Mouse (Mus musculus) hindbrain, embryonic 16.5 days (tissue): ENCODE measurements around the gene Bahd1. TPM values are rescaled to one million over a fixed set of nuclear protein-coding genes. Genes with fewer than 3 reads are reported as not detected.

Experiments
- ATAC-seq: fragments of 200-750 bp; cut with Nextera tagmentation; 2 replicates; pipeline ENCODE4 v1.8.0; 2017; ENCODE audit warnings: moderate TSS enrichment, moderate library complexity
- H3K27ac ChIP-seq: fragments of 300-500 bp; sonication (generic); 2 replicates; pipeline ENCODE4 v1.5.1; 2014; ENCODE audit warnings: low read depth, mild to moderate bottlenecking, control low read depth, low read length, moderate library complexity
- H3K27me3 ChIP-seq: fragments of 300-500 bp; sonication (generic); replicated peaks from 2 replicates; pipeline ENCODE4 v1.6.1; 2014; ENCODE audit warnings: low read length; ENCODE audit not compliant: control insufficient read depth, insufficient read depth
- H3K36me3 ChIP-seq: fragments of 300-500 bp; sonication (generic); 2 replicates; pipeline ENCODE4 v1.6.1; 2014; ENCODE audit warnings: mild to moderate bottlenecking, low read length, moderate library complexity, mixed read lengths; ENCODE audit not compliant: control insufficient read depth, insufficient read depth
- H3K4me1 ChIP-seq: fragments of 300-500 bp; sonication (generic); 2 replicates; pipeline ENCODE4 v1.6.1; 2014; ENCODE audit warnings: low read depth, low read length; ENCODE audit not compliant: control insufficient read depth, insufficient read depth
- H3K4me2 ChIP-seq: fragments of 300-500 bp; sonication (generic); 2 replicates; pipeline ENCODE4 v1.6.1; 2014; ENCODE audit warnings: mild to moderate bottlenecking, low read length, control low read depth, moderate library complexity
- H3K4me3 ChIP-seq: fragments of 300-500 bp; sonication (generic); 2 replicates; pipeline ENCODE4 v1.5.1; 2014; ENCODE audit warnings: mild to moderate bottlenecking, low read length, control low read depth, moderate library complexity
- H3K9ac ChIP-seq: fragments of 300-500 bp; sonication (generic); 2 replicates; pipeline ENCODE4 v1.6.1; 2014; ENCODE audit warnings: low read depth, mild to moderate bottlenecking, control low read depth, low read length, moderate library complexity
- H3K9me3 ChIP-seq: fragments of 300-500 bp; sonication (generic); 2 replicates; pipeline ENCODE4 v1.6.1; 2014; ENCODE audit warnings: mild to moderate bottlenecking, low read length, moderate library complexity; ENCODE audit not compliant: control insufficient read depth
- WGBS: fragments of 180-500 bp; shearing (Covaris S2); extraction: QIAGEN DNeasy Blood & Tissue Kit; methylation state at CpG from one replicate; pipeline ENCODE4 v1.1.7; 2014; 5-methylcytosine and 5-hydroxymethylcytosine counted together
- polyA plus RNA-seq: library from polyadenylated mRNA; unstranded; fragments of >200 nt; fragmentation: Nextera tagmentation; extraction: Ambion mirVana; gene quantifications from 2 replicates; pipeline ENCODE4 v1.2.1, GENCODE M21; 2015

The Bahd1 gene
- polyA plus RNA-seq, 1 experiment from 2014 or later: 6.2 TPM

DNA sequence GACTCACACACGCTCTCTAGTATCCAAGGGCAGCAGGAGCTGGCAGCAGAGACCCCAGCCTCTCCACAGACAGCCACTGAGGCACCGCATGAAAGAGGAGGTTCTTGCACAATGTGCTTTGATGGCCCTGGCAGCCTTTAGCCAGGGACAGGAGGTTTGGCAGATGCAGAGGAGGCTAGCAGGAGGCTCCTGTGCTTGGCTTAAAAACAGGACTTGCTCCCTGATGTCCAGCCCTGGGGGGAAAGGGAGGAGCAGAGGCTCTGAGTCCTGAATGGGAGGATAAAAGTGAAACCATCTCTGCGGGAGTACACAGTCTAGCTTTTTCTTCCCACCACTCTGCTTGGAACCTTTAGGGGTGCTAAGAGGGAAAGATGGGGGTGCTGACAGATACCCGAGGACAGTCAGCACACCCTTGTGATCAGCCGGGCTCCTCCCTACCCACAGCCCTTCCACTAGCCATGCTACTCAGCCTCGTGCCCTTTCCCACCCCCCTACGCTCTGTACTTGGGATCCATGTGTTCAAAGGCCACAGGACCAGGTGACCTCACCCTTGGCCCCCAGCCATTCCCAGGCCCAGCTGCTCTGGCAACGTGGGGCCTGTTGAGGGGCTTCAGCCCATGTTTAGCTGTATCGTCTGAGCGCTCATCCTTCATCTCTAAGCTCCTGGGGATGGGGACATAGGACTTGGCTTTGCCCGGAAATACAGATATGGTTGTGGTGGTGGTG, 13.5 kb downstream of the Bahd1 start:
- peak; percentile 23; the same call in 1 of the 2 replicates for ATAC-seq
- no peak overlapping the region for H3K9ac ChIP-seq
- WGBS: 50% methylated on average over 11 of the region's 11 CpGs

DNA sequence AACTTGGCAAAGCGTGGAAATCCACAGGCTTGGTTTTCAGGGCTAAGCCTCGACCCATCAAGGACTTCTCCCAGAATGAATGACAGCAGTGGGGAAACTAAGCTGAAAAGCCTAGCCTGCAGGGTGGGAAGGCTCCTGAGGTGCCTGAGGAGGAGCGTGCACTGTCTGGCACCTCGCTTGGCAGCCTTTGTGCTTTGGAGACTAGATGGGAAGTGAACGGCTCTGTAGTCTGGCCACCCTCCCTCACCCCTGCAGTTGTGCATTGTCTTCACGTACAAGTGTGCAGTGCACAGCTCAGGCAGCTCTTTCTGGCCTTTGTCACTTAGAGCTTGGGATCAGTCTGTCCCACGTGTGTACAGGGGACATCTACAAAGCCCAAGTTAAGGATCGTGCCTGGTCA, 14.5 kb downstream of the Bahd1 start:
- H3K27me3 ChIP-seq: no peaks in the 10 kb centered on the region
- H3K4me1 ChIP-seq: peaks cover 18% of the 10 kb centered on the region
- no peak overlapping the region for H3K9ac ChIP-seq
- no peak overlapping the region for H3K4me3 ChIP-seq
- no peaks in the 10 kb centered on the region for H3K9me3 ChIP-seq
- peaks cover 6% of the 10 kb centered on the region; the same call in 1 of the 2 replicates for H3K36me3 ChIP-seq
- peak; percentile 31 for ATAC-seq
- no peak overlapping the region for H3K4me2 ChIP-seq
- WGBS: 28% methylated on average over 8 of the region's 8 CpGs
- H3K27ac ChIP-seq: no peak overlapping the region

More for the DNA sequence above, 13.5 kb downstream of the Bahd1 start:
- no peak overlapping the region for H3K4me3 ChIP-seq
- H3K27ac ChIP-seq: no peak overlapping the region
- H3K27me3 ChIP-seq: no peaks in the 10 kb centered on the region
- peaks cover 18% of the 10 kb centered on the region for H3K4me1 ChIP-seq
- H3K36me3 ChIP-seq: peaks cover 6% of the 10 kb centered on the region; the same call in 1 of the 2 replicates
- H3K4me2 ChIP-seq: no peak overlapping the region; the same call in 1 of the 2 replicates
- H3K9me3 ChIP-seq: no peaks in the 10 kb centered on the region

DNA sequence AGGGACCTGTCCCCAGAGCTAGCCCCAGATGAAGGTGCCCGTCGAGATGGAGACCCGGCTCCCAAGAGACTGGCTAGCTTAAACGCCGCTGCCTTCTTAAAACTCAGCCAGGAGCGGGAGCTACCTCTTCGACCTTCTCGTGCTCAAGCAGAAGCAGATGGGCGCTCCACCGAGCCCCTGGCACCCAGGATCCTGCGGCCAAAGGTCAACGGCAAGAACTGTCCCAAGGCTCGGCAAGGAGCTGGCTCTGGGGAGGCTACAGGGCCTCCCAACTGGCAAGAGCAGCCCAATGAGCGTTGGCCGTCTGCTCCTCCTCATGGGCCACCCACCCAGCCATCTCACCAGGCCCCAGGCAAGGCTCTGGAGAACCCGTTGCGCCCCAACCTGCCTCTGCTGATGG, 16.3 kb downstream of the Bahd1 start:
- no peak overlapping the region for H3K27ac ChIP-seq
- peaks cover 18% of the 10 kb centered on the region for H3K4me1 ChIP-seq
- no peak for ATAC-seq
- H3K9me3 ChIP-seq: no peaks in the 10 kb centered on the region
- H3K9ac ChIP-seq: no peak overlapping the region
- H3K4me3 ChIP-seq: no peak overlapping the region
- 95% methylated on average over 17 of the region's 17 CpGs for WGBS
- H3K36me3 ChIP-seq: peaks cover 16% of the 10 kb centered on the region
- no peak overlapping the region for H3K4me2 ChIP-seq
- no peaks in the 10 kb centered on the region for H3K27me3 ChIP-seq

DNA sequence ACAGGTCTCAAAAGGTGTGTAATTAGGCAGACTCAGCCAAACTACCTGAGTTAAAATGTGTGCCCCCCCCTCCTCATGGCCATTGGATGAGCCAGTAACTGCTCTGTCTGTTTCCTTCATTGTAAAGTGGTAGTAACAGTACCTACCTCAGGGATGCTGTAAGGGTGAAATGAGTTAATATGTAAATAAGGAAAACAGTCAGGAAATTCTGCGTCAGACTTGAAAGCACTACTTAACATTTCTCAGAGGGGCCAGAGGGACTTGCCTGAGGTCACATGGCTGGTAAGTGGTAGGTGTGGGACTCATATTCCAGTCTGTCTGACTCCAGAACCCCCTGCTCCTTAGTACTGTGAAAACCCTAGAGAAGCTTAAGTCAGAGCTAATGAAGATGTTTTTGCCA, 18.4 kb downstream of the Bahd1 start:
- H3K36me3 ChIP-seq: peaks cover 34% of the 10 kb centered on the region
- H3K4me1 ChIP-seq: peaks cover 11% of the 10 kb centered on the region

DNA sequence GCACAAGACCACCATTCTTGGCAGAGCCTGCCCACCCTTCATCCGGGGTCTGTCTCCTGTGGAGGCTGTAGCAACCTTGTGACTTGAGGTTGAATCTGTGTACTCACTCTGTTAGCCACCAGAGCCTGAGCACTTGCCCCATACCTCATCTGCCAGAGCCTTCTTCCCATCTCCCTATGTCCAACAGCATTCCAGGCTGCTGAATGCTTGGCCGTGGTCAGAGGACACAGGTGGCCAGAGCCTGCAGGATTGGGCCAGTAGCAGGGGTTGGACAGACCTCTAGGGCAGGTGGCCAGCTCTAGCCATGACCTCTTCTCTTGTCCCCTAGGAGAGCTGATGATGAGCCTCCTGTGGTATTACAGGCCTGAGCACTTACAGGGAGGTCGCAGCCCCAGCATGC, 20.3 kb downstream of the Bahd1 start:
- Histone ChIP-seq H3K27me3 (no peaks in the 10 kb centered on the region), H3K9ac (no peak overlapping the region), H3K4me2 (no peak overlapping the region), H3K36me3 (peaks cover 35% of the 10 kb centered on the region), H3K4me3 (no peak overlapping the region), H3K4me1 (no peaks in the 10 kb centered on the region), H3K9me3 (no peaks in the 10 kb centered on the region), H3K27ac (no peak overlapping the region)
- 79% methylated on average over 3 of the region's 3 CpGs for WGBS
- no peak for ATAC-seq

More for the DNA sequence above, 18.4 kb downstream of the Bahd1 start:
- Histone ChIP-seq H3K4me2 (no peak overlapping the region), H3K4me3 (no peak overlapping the region), H3K9ac (no peak overlapping the region), H3K27me3 (no peaks in the 10 kb centered on the region), H3K9me3 (no peaks in the 10 kb centered on the region), H3K27ac (no peak overlapping the region)
- no peak for ATAC-seq
- 55% methylated on average over 1 of the region's 1 CpGs for WGBS

DNA sequence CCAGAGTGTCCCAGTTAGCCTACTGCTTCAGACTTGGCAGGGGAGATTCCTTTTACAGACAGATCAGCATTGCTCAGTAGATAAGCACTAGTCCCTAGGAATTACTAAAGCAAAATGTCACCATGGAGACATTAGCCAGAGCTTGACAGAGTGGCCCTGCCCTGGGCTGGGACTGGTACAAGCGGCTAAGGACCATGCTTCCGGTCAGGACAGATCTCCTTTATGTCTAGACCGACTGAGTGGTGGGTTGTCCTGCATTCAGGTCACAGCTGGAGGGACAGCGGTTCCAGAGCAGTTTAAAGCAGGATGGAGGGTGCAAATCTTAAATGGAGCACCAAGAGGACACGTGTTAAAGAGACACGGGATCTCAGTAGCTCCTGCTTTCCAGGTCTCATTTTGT, 25.8 kb downstream of the Bahd1 start:
- Histone ChIP-seq H3K4me2 (peak overlapping the region; percentile 93), H3K27ac (no peak overlapping the region), H3K4me3 (peak overlapping the region; percentile 59), H3K9ac (peak overlapping the region; percentile 70), H3K36me3 (peaks cover 22% of the 10 kb centered on the region), H3K4me1 (peaks cover 20% of the 10 kb centered on the region), H3K27me3 (no peaks in the 10 kb centered on the region), H3K9me3 (no peaks in the 10 kb centered on the region)
- peak; percentile 51 for ATAC-seq
- 0% methylated on average over 6 of the region's 6 CpGs for WGBS

DNA sequence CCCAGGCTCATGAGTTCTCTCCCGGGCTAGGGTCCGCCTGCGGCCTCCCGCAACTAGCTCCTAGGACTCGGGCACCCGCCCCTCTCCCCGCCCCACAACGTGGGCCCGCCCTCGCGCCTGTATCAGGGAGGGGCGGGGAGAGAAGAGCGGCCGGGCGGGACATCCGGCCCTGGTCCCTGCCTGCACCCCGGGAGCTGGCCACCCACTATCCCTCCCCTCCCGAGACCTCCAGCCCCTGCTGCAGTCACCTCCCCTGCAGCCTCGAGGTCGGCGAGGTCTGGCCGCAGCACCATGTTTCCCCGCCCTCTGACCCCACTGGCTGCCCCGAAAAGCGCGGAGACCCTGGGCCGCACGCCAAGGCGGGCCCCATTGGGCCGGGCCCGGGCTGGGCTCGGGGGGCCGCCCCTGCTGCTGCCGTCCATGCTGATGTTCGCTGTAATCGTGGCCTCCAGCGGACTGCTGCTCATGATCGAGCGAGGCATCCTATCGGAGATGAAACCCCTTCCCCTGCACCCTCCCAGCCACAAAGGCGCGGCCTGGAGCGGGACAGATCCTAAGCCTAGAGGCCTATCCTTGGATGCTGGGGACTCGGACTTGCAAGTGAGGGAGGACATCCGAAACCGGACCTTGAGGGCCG, 26.3 kb downstream of the Bahd1 start, which contains the start of gene Chst14:
Gene Chst14, plus strand, starts transcription at position 136 of the 637 bp plus-strand sequence.
- WGBS: 2% methylated on average over 42 of the region's 47 CpGs
- Histone ChIP-seq H3K4me1 (peaks cover 20% of the 10 kb centered on the region), H3K9me3 (no peaks in the 10 kb centered on the region)

DNA sequence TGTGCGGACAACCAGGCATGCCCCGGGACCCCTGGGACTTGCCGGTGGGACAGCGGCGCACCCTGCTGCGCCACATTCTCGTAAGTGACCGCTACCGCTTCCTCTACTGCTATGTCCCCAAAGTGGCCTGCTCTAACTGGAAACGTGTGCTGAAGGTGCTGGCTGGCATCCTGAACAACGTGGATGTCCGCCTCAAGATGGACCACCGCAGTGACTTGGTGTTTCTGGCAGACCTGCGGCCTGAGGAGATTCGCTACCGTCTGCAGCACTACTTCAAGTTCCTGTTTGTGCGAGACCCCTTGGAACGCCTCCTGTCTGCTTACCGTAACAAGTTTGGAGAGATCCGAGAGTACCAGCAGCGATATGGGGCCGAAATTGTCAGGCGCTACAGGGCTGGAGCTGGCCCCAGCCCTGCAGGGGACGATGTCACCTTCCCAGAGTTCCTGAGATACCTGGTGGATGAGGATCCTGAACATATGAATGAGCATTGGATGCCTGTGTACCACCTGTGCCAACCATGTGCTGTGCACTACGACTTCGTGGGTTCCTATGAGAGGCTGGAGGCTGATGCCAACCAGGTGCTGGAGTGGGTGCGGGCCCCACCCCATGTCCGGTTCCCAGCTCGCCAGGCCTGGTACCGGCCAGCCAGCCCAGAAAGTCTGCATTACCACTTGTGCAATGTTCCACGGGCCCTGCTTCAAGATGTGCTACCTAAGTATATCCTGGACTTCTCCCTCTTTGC, 27.0 kb downstream of the Bahd1 start:
- H3K27me3 ChIP-seq: no peaks in the 10 kb centered on the region
- H3K36me3 ChIP-seq: peaks cover 14% of the 10 kb centered on the region
- H3K4me1 ChIP-seq: peaks cover 20% of the 10 kb centered on the region
- 33% methylated on average over 31 of the region's 31 CpGs for WGBS
- H3K9me3 ChIP-seq: no peaks in the 10 kb centered on the region
- peak overlapping the region; percentile 93 for H3K4me2 ChIP-seq
- peak overlapping the region; percentile 70 for H3K9ac ChIP-seq
- peak; percentile 7; the same call in 1 of the 2 replicates for ATAC-seq
- H3K27ac ChIP-seq: no peak overlapping the region
- peak overlapping the region; percentile 59 for H3K4me3 ChIP-seq

More for the DNA sequence above, 26.3 kb downstream of the Bahd1 start, which contains the start of gene Chst14:
- Histone ChIP-seq H3K4me2 (peak within 1 kb of the TSS; percentile 93), H3K27ac (no peak within 1 kb of the TSS), H3K9ac (peak within 1 kb of the TSS; percentile 70), H3K27me3 (no peaks in the 10 kb centered on the region), H3K4me3 (peak within 1 kb of the TSS; percentile 59), H3K36me3 (peaks cover 18% of the 10 kb centered on the region)
- peak; percentile 86 for ATAC-seq

DNA sequence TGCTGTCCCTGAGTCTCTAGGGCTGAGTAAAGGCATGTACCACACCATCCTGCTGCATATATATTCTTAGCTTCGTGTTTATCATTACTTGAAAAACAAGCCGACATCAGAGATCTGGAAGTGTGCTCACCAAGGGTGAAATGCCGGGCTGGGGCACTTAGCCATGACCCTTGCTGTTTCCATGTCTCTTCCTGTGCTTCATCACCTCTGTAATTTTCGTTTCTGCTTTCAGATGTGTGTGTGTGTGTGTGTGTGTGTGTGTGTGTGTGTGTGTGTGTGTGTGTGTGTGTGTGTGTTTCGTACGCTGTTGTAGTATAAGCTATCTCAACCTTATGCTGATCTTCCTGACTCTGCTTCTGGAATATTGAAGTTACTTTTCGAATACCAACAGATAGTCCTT, 41.2 kb downstream of the Bahd1 start:
- no peak overlapping the region for H3K9ac ChIP-seq
- H3K4me1 ChIP-seq: no peaks in the 10 kb centered on the region
- H3K27ac ChIP-seq: no peak overlapping the region
- no peaks in the 10 kb centered on the region for H3K27me3 ChIP-seq
- H3K36me3 ChIP-seq: no peaks in the 10 kb centered on the region
- no peak overlapping the region for H3K4me2 ChIP-seq
- H3K4me3 ChIP-seq: no peak overlapping the region
- ATAC-seq: no peak
- H3K9me3 ChIP-seq: no peaks in the 10 kb centered on the region
- 83% methylated on average over 7 of the region's 7 CpGs for WGBS
